Mouse (Mus musculus) heart, embryonic 15.5 days (tissue): Measurements from ENCODE around the gene Hlx. TPM values are rescaled to one million over a fixed set of nuclear protein-coding genes. Genes with fewer than 3 reads are reported as not detected.

Source experiments
- ATAC-seq: fragments of 200-750 bp; cut with Nextera tagmentation; replicated peaks from 2 replicates; pipeline ENCODE4 v1.8.0; 2017; ENCODE audit warnings: low read depth, moderate TSS enrichment; ENCODE audit not compliant: insufficient number of reproducible peaks, insufficient read depth, low FRiP score
- H3K27ac ChIP-seq: fragments of 300-500 bp; sonication (generic); 2 replicates; pipeline ENCODE4 v1.5.1; 2015; ENCODE audit warnings: mild to moderate bottlenecking, inconsistent platforms
- H3K27me3 ChIP-seq: fragments of 300-500 bp; sonication (generic); 2 replicates; pipeline ENCODE4 v1.6.1; 2015; ENCODE audit warnings: inconsistent platforms
- H3K36me3 ChIP-seq: fragments of 300-500 bp; sonication (generic); 2 replicates; pipeline ENCODE4 v1.6.1; 2015; ENCODE audit warnings: mild to moderate bottlenecking, inconsistent platforms
- H3K4me1 ChIP-seq: fragments of 300-500 bp; sonication (generic); replicated peaks from 2 replicates; pipeline ENCODE4 v1.6.1; 2015; ENCODE audit warnings: inconsistent platforms
- H3K4me2 ChIP-seq: fragments of 300-500 bp; sonication (generic); 2 replicates; pipeline ENCODE4 v1.6.1; 2015; ENCODE audit warnings: inconsistent platforms, mild to moderate bottlenecking, moderate library complexity
- H3K4me3 ChIP-seq: fragments of 300-500 bp; sonication (generic); 2 replicates; pipeline ENCODE4 v1.5.1; 2015; ENCODE audit warnings: mild to moderate bottlenecking, inconsistent platforms
- H3K9ac ChIP-seq: fragments of 300-500 bp; sonication (generic); 2 replicates; pipeline ENCODE4 v1.6.1; 2015; ENCODE audit warnings: mild to moderate bottlenecking, inconsistent platforms
- H3K9me3 ChIP-seq: fragments of 300-500 bp; sonication (generic); replicated peaks from 2 replicates; pipeline ENCODE4 v1.6.1; 2016; ENCODE audit warnings: inconsistent platforms
- WGBS: fragments of 180-500 bp; shearing (Covaris S2); methylation state at CpG from one replicate; pipeline ENCODE4 v1.1.7; 2015; ENCODE audit warnings: mixed read lengths; 5-methylcytosine and 5-hydroxymethylcytosine counted together
- polyA plus RNA-seq: library from polyadenylated mRNA; unstranded; fragments of >200 nt; fragmentation: Nextera tagmentation; extraction: Ambion mirVana; gene quantifications from 2 replicates; pipeline ENCODE4 v1.2.1, GENCODE M21; 2015

Hlx gene
- polyA plus RNA-seq, 1 experiment from 2014 or later: 10.9 TPM

GRCm38 (mm10) chr1:184731644-184732545 lies 524 bp downstream of the Hlx start:
- Histone ChIP-seq H3K4me3 (peak overlapping the region; percentile 72), H3K36me3 (no peaks in the 10 kb centered on the region), H3K4me2 (peak overlapping the region; percentile 95), H3K9ac (peak overlapping the region; percentile 77), H3K4me1 (peaks cover 41% of the 10 kb centered on the region), H3K9me3 (no peaks in the 10 kb centered on the region), H3K27ac (peak overlapping the region; percentile 84), H3K27me3 (peaks cover 72% of the 10 kb centered on the region)
- under 1% methylated on average over 85 of the region's 85 CpGs for WGBS
- peak; percentile 28 for ATAC-seq

- Histone ChIP-seq H3K36me3 (no peaks in the 10 kb centered on the region), H3K4me1 (peaks cover 41% of the 10 kb centered on the region), H3K9ac (peak overlapping the region; percentile 77), H3K4me3 (peak overlapping the region; percentile 72), H3K9me3 (no peaks in the 10 kb centered on the region), H3K4me2 (peak overlapping the region; percentile 95), H3K27ac (peak overlapping the region; percentile 84), H3K27me3 (peaks cover 72% of the 10 kb centered on the region)
- 9% methylated on average over 18 of the region's 18 CpGs for WGBS
- no peak for ATAC-seq
These were observed 1.3 kb downstream of the Hlx start for GRCm38 (mm10) chr1:184731091-184731640.

- H3K9me3 ChIP-seq: no peaks in the 10 kb centered on the region
- H3K27me3 ChIP-seq: peaks cover 72% of the 10 kb centered on the region
- 16% methylated on average over 12 of the region's 12 CpGs for WGBS
- H3K9ac ChIP-seq: no peak overlapping the region
- no peak for ATAC-seq
- no peak overlapping the region for H3K27ac ChIP-seq
- peak overlapping the region; percentile 95 for H3K4me2 ChIP-seq
- no peaks in the 10 kb centered on the region for H3K36me3 ChIP-seq
- peak overlapping the region; percentile 72 for H3K4me3 ChIP-seq
- peaks cover 41% of the 10 kb centered on the region for H3K4me1 ChIP-seq
These were observed 1.9 kb downstream of the Hlx start for GRCm38 (mm10) chr1:184730453-184731013.

- Histone ChIP-seq H3K27me3 (peaks cover 74% of the 10 kb centered on the region), H3K27ac (no peak overlapping the region), H3K4me1 (peaks cover 44% of the 10 kb centered on the region), H3K4me2 (peak overlapping the region; percentile 95), H3K9me3 (no peaks in the 10 kb centered on the region), H3K4me3 (peak overlapping the region; percentile 72), H3K9ac (no peak overlapping the region), H3K36me3 (no peaks in the 10 kb centered on the region)
- 17% methylated on average over 19 of the region's 19 CpGs for WGBS
- no peak for ATAC-seq
These were observed 2.9 kb downstream of the Hlx start for GRCm38 (mm10) chr1:184729357-184730140.

GRCm38 (mm10) chr1:184728561-184729115 lies 3.8 kb downstream of the Hlx start:
- H3K4me3 ChIP-seq: peak overlapping the region; percentile 72
- H3K4me2 ChIP-seq: peak overlapping the region; percentile 62
- H3K9me3 ChIP-seq: no peaks in the 10 kb centered on the region
- H3K36me3 ChIP-seq: no peaks in the 10 kb centered on the region
- no peak overlapping the region for H3K9ac ChIP-seq
- H3K27ac ChIP-seq: no peak overlapping the region
- no peak for ATAC-seq
- H3K4me1 ChIP-seq: peaks cover 35% of the 10 kb centered on the region
- H3K27me3 ChIP-seq: peaks cover 75% of the 10 kb centered on the region
- 12% methylated on average over 6 of the region's 6 CpGs for WGBS

- peak overlapping the region; percentile 62 for H3K4me2 ChIP-seq
- 19% methylated on average over 49 of the region's 49 CpGs for WGBS
- no peak overlapping the region for H3K27ac ChIP-seq
- H3K9ac ChIP-seq: peak overlapping the region; percentile 22; the same call in 1 of the 2 replicates
- no peaks in the 10 kb centered on the region for H3K9me3 ChIP-seq
- no peaks in the 10 kb centered on the region for H3K36me3 ChIP-seq
- ATAC-seq: no peak
- H3K27me3 ChIP-seq: peaks cover 79% of the 10 kb centered on the region
- H3K4me1 ChIP-seq: peaks cover 26% of the 10 kb centered on the region
- peak overlapping the region; percentile 46 for H3K4me3 ChIP-seq
These were observed 4.8 kb downstream of the Hlx start for GRCm38 (mm10) chr1:184727401-184728265.

GRCm38 (mm10) chr1:184726576-184727300 lies 5.7 kb downstream of the Hlx start:
- Histone ChIP-seq H3K4me3 (peak overlapping the region; percentile 46; the same call in 1 of the 2 replicates), H3K4me2 (peak overlapping the region; percentile 62)
- 25% methylated on average over 16 of the region's 16 CpGs for WGBS

GRCm38 (mm10) chr1:184725318-184725790 lies 7.1 kb downstream of the Hlx start:
- H3K9me3 ChIP-seq: no peaks in the 10 kb centered on the region

More at GRCm38 (mm10) chr1:184726576-184727300, 5.7 kb downstream of the Hlx start:
- Histone ChIP-seq H3K9ac (no peak overlapping the region), H3K27ac (no peak overlapping the region), H3K27me3 (peaks cover 86% of the 10 kb centered on the region), H3K4me1 (peaks cover 19% of the 10 kb centered on the region), H3K9me3 (no peaks in the 10 kb centered on the region), H3K36me3 (no peaks in the 10 kb centered on the region)
- ATAC-seq: no peak

GRCm38 (mm10) chr1:184724551-184725317 lies 7.7 kb downstream of the Hlx start:
- Histone ChIP-seq H3K9me3 (no peaks in the 10 kb centered on the region), H3K36me3 (no peaks in the 10 kb centered on the region), H3K4me2 (no peak overlapping the region), H3K27ac (no peak overlapping the region), H3K4me1 (peaks cover 18% of the 10 kb centered on the region), H3K9ac (no peak overlapping the region), H3K27me3 (peaks cover 98% of the 10 kb centered on the region), H3K4me3 (no peak overlapping the region)
- ATAC-seq: no peak
- WGBS: 16% methylated on average over 23 of the region's 23 CpGs

More at GRCm38 (mm10) chr1:184725318-184725790, 7.1 kb downstream of the Hlx start:
- Histone ChIP-seq H3K27me3 (peaks cover 97% of the 10 kb centered on the region), H3K4me3 (no peak overlapping the region), H3K36me3 (no peaks in the 10 kb centered on the region), H3K4me1 (peaks cover 18% of the 10 kb centered on the region), H3K27ac (no peak overlapping the region), H3K9ac (no peak overlapping the region), H3K4me2 (no peak overlapping the region)
- WGBS: 21% methylated on average over 11 of the region's 11 CpGs
- no peak for ATAC-seq
